Mouse (Mus musculus) heart, adult 2 months (tissue): ENCODE data around the gene Xrcc4.

ENCODE experiments used
- CTCF ChIP-seq: fragments of 200-600 bp; IDR thresholded peaks from 2 replicates; pipeline ENCODE4 v1.8.1; 2022; ENCODE audit warnings: antibody characterized with exemption, mild to moderate bottlenecking, moderate library complexity
- EP300 ChIP-seq: fragments of 200-500 bp; IDR thresholded peaks from 2 replicates; pipeline ENCODE4 v1.6.1; 2011; ENCODE audit warnings: low read depth, low read length, control low read depth; ENCODE audit not compliant: insufficient read depth
- POLR2A ChIP-seq: fragments of 200-500 bp; IDR thresholded peaks from 2 replicates; pipeline ENCODE4 v1.6.1; 2011; ENCODE audit warnings: mild to moderate bottlenecking, low read depth, low read length, control low read depth; ENCODE audit not compliant: insufficient read depth

GRCm38 (mm10) chr13:89890159-89890558 is 199.2 kb downstream of the Xrcc4 start:
- TF ChIP-seq CTCF (no peak), EP300 (no peak), POLR2A (no peak)
